Mouse (Mus musculus): ENCODE measurements around the gene Nell2.

Gene Nell2

GRCm38 (mm10) chr15:95049171-95049729 is 479.1 kb downstream of the Nell2 start:
- TF ChIP-seq GATA4 (IDR thresholded peaks at IDR 0.05; ENCODE audit: insufficient replicate concordance, low read length) = no peak

- no peak for TF ChIP-seq GATA4 (IDR thresholded peaks at IDR 0.05; ENCODE audit: insufficient replicate concordance, low read length)
Observed at GRCm38 (mm10) chr15:95047486-95047885, 480.9 kb downstream of the Nell2 start.

DNA sequence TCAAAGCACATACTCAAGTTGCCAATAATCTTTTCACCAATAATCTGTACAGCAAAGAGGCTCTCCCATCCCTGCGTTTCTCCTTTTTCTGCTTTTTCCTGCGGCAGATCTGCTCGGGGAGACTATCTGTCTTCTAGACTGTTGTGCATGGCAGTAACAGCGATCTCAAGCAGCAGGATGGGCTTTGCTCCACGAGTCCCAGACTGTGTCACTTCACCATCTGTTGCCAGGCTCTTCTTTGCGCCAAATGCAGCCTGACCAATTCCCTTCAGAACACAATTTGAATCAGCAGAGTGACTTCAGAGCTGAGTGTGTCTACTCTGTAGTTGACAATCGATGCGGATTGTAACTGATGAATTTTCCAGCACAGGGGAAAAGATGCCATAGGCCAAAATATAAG is 484.3 kb downstream of the Nell2 start:
- no peak for TF ChIP-seq GATA4 (IDR thresholded peaks at IDR 0.05; ENCODE audit: insufficient replicate concordance, low read length)

DNA sequence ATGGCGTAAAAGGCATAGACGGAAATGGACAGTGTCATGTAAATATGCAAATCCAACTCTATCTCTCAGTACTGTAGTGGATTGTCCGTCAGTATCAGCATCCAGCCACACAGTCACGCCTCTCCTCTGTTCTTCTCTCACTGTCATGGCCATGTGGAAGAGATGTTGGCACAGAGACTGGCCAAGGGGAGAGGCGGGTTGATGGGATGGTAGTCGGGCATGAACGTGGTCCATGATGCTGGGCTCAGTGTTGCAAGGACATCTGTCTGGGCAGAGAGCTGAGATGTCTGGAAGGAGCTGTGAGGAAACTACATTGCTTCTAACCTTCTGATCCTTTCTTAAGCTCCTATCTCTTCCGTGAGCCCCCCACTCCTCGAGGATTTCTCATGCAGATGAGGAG is 485.9 kb downstream of the Nell2 start:
- TF ChIP-seq GATA4 (IDR thresholded peaks at IDR 0.05; ENCODE audit: insufficient replicate concordance, low read length) = no peak

DNA sequence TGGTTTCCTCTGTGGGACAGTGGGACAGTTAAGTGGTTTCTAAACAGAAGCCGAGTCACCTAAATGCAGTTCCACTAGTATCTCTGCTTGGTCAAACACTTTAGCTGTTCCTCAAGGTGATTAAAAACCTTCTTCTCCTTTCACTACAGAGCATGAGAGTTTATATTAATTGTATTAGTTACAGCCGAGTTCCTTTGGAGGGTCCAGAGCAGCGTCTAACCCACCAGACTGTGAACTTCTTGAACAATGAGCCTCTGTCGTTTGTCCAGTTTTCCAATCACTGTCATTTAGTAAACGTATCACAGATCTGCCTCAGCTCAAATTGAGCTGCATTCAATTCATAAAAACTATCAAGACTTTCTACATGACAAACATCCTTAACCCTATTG is 498.9 kb downstream of the Nell2 start:
- TF ChIP-seq GATA4 (IDR thresholded peaks at IDR 0.05; ENCODE audit: insufficient replicate concordance, low read length) = no peak

- TF ChIP-seq GATA4 (IDR thresholded peaks at IDR 0.05; ENCODE audit: insufficient replicate concordance, low read length) = no peak
Observed at GRCm38 (mm10) chr15:95028862-95029486, 499.4 kb downstream of the Nell2 start.

Measured in liver, adult (tissue).